Comparison of ENCODE assay signal across 34 mouse cellular contexts in genomic region chr4:123397643-123398434, GRCm38 (mm10). TPM values are rescaled to one million over a fixed set of nuclear protein-coding genes. Genes with fewer than 3 reads are reported as not detected.
DNase-seq lines count a peak whose midpoint lies in the region; ATAC-seq and TF ChIP-seq lines count a peak whose summit lies in the region.
"Had no signal": no experiment of that assay in that cellular context is flagged by ENCODE, and none has a peak within 500 bp of the region (broad histone marks: within the 10 kb centered on the region; RNA-seq: fewer than 3 reads in every experiment).

No protein-coding gene starts in this region.

- no peak overlapping the region for H3ac ChIP-seq in myocyte (ENCODE audit: control insufficient read depth, insufficient read length)

- no peak for ATAC-seq in intestine, embryonic 14.5 days (replicated peaks; ENCODE audit: low FRiP score, low TSS enrichment, low read depth)
- no peak for ATAC-seq in intestine, postnatal 0 days
- no peak for ATAC-seq in heart, embryonic 14.5 days (ENCODE audit: insufficient number of reproducible peaks, insufficient read depth, low FRiP score, low read depth)
- no peak for ATAC-seq in megakaryocyte, adult 5-6 weeks (ENCODE audit: poor library complexity, severe bottlenecking)
- ATAC-seq: activated CD4-positive, CD25-positive, alpha-beta regulatory T cell, adult 4 months; forebrain, postnatal 0 days had no signal

- 72% methylated on average over 5 of the region's 5 CpGs for WGBS in intestine, embryonic 14.5 days
- 79% methylated on average over 5 of the region's 5 CpGs for WGBS in intestine, postnatal 0 days
- 31% methylated on average over 5 of the region's 5 CpGs for WGBS in heart, embryonic 14.5 days

- H3K9ac ChIP-seq in intestine, embryonic 14.5 days (ENCODE audit: low read length) = no peak overlapping the region
- no peak overlapping the region for H3K9ac ChIP-seq in intestine, postnatal 0 days (ENCODE audit: low read depth, low read length)
- H3K9ac ChIP-seq in heart, embryonic 14.5 days (ENCODE audit: low read length) = peak overlapping the region; percentile 2; the same call in 1 of the 2 replicates
- H3K9ac ChIP-seq: embryonic facial prominence, embryonic 15.5 days; forebrain, embryonic 12.5 days; forebrain, postnatal 0 days; hindbrain, embryonic 13.5 days; limb, embryonic 15.5 days; liver, embryonic 14.5 days; neural tube, embryonic 15.5 days had no signal

- peaks cover 33% of the 10 kb centered on the region for H3K79me2 ChIP-seq in myocyte (ENCODE audit: control insufficient read depth, insufficient read depth)

- peaks cover 88% of the 10 kb centered on the region for H3K36me3 ChIP-seq in intestine, embryonic 14.5 days (ENCODE audit: control insufficient read depth, insufficient read depth, low read length)
- peaks cover 63% of the 10 kb centered on the region for H3K36me3 ChIP-seq in intestine, postnatal 0 days (ENCODE audit: control insufficient read depth, insufficient read depth)
- H3K36me3 ChIP-seq in heart, embryonic 14.5 days (ENCODE audit: control insufficient read depth, insufficient read depth, low read length) = peaks cover 92% of the 10 kb centered on the region
- H3K36me3 ChIP-seq in myocyte (ENCODE audit: control insufficient read depth, insufficient read depth) = peaks cover 80% of the 10 kb centered on the region

- no peak overlapping the region for H3K4me2 ChIP-seq in intestine, embryonic 14.5 days (ENCODE audit: low read length)
- H3K4me2 ChIP-seq in intestine, postnatal 0 days (replicated peaks; ENCODE audit: low read depth) = no peak overlapping the region
- no peak overlapping the region for H3K4me2 ChIP-seq in heart, embryonic 14.5 days (ENCODE audit: low read length)
- H3K4me2 ChIP-seq in myocyte (ENCODE audit: low read depth) = no peak overlapping the region
- H3K4me2 ChIP-seq: embryonic facial prominence, embryonic 15.5 days; forebrain, embryonic 12.5 days; hindbrain, embryonic 13.5 days; limb, embryonic 15.5 days; neural tube, embryonic 15.5 days had no signal

- intact Hi-C loops in gastrocnemius, adult 2 months (cut with DNase I) = no loop called here
- intact Hi-C loops in gastrocnemius, postnatal 36 days (cut with DNase I) = loop anchor here (10.0 kb wide), 1 partner anchor 183 kb away; no protein-coding TSS in a partner anchor

- peak overlapping the region; percentile 2; the same call in 1 of the 2 replicates for H3K27ac ChIP-seq in gastrocnemius, adult 2 months
- no peak overlapping the region for H3K27ac ChIP-seq in intestine, embryonic 14.5 days (ENCODE audit: low read depth)
- no peak overlapping the region for H3K27ac ChIP-seq in intestine, postnatal 0 days (ENCODE audit: low read depth, low read length)
- peak overlapping the region in 1 of 2 experiments; percentile 61; a peak in 2 of 4 replicates for H3K27ac ChIP-seq in heart, embryonic 14.5 days (replicated peaks in 1 of 2; ENCODE audit: control insufficient read depth in 1 of 2, insufficient read depth in 1 of 2, low read depth in 2 of 2, low read length in 2 of 2)
- H3K27ac ChIP-seq: embryonic facial prominence, embryonic 15.5 days; forebrain, embryonic 12.5 days; hindbrain, embryonic 13.5 days; limb, embryonic 10.5 days; limb, embryonic 15.5 days; liver, embryonic 14.5 days; macrophage; neural tube, embryonic 15.5 days; stomach, postnatal 0 days had no signal

- DNase-seq in gastrocnemius, adult 2 months = no peak
- no peak for DNase-seq in gastrocnemius, postnatal 36 days
- DNase-seq in intestine, embryonic 14.5 days (ENCODE audit: low spot score) = peak; percentile 31
- no peak for DNase-seq in testis, postnatal 10 days (ENCODE audit: low spot score)
- DNase-seq: adrenal gland, adult 2 months; adrenal gland, postnatal 36 days; cerebellum, adult 18-20 months; cerebellum, postnatal 10 days; forebrain, postnatal 0 days; gastrocnemius, postnatal 14 days; kidney, adult 11 months; layer of hippocampus, postnatal 36 days; lung, adult 2 months; lung, postnatal 10 days; midbrain, embryonic 14.5 days; spleen, adult 18-20 months; thymus, adult 2 months; thymus, postnatal 36 days had no signal

- H3K27me3 ChIP-seq in intestine, embryonic 14.5 days (replicated peaks; ENCODE audit: control insufficient read depth, insufficient read depth, low read length) = no peaks in the 10 kb centered on the region
- H3K27me3 ChIP-seq in intestine, postnatal 0 days (replicated peaks; ENCODE audit: control insufficient read depth, insufficient read depth, low read length) = no peaks in the 10 kb centered on the region
- H3K27me3 ChIP-seq in heart, embryonic 14.5 days (ENCODE audit: control insufficient read depth, insufficient read depth, low read length) = no peaks in the 10 kb centered on the region
- H3K27me3 ChIP-seq in myocyte (ENCODE audit: control insufficient read depth, insufficient read depth, insufficient read length) = no peaks in the 10 kb centered on the region
- H3K27me3 ChIP-seq: CH12.LX; embryonic facial prominence, embryonic 15.5 days; forebrain, embryonic 12.5 days; hindbrain, embryonic 13.5 days; limb, embryonic 15.5 days; neural tube, embryonic 15.5 days had no signal

- H3K4me1 ChIP-seq in intestine, embryonic 14.5 days (replicated peaks; ENCODE audit: control insufficient read depth, insufficient read depth, low read length) = peaks cover 4% of the 10 kb centered on the region
- no peaks in the 10 kb centered on the region for H3K4me1 ChIP-seq in intestine, postnatal 0 days (replicated peaks; ENCODE audit: control insufficient read depth, insufficient read depth, low read length)
- peaks cover 0 to 20% of the 10 kb centered on the region in 2 experiments; a peak in 2 of 4 replicates for H3K4me1 ChIP-seq in heart, embryonic 14.5 days (ENCODE audit: control insufficient read depth in 2 of 2, insufficient read depth in 2 of 2, low read length in 2 of 2)
- H3K4me1 ChIP-seq: embryonic facial prominence, embryonic 15.5 days; limb, embryonic 15.5 days had no signal

- H3K9me3 ChIP-seq in intestine, embryonic 14.5 days (ENCODE audit: control insufficient read depth, low read length) = no peaks in the 10 kb centered on the region
- no peaks in the 10 kb centered on the region for H3K9me3 ChIP-seq in intestine, postnatal 0 days (ENCODE audit: control insufficient read depth)
- H3K9me3 ChIP-seq in heart, embryonic 14.5 days (ENCODE audit: control insufficient read depth, low read length) = no peaks in the 10 kb centered on the region
- H3K9me3 ChIP-seq: embryonic facial prominence, embryonic 15.5 days; forebrain, embryonic 12.5 days; hindbrain, embryonic 13.5 days; limb, embryonic 10.5 days; limb, embryonic 15.5 days; neural tube, embryonic 15.5 days had no signal

- TF ChIP-seq CTCF in gastrocnemius, adult 2 months (IDR thresholded peaks at IDR 0.05) = no peak
- no peak for TF ChIP-seq CTCF in intestine, postnatal 0 days (IDR thresholded peaks at IDR 0.05; ENCODE audit: low read depth)

- TF ChIP-seq POLR2A in myocyte (IDR thresholded peaks at IDR 0.05; ENCODE audit: insufficient read length, low read depth) = no peak

- no peak overlapping the region for H3K4me3 ChIP-seq in gastrocnemius, adult 2 months
- H3K4me3 ChIP-seq in intestine, embryonic 14.5 days (ENCODE audit: low read depth, low read length) = no peak overlapping the region
- H3K4me3 ChIP-seq in intestine, postnatal 0 days (ENCODE audit: low read depth, low read length) = no peak overlapping the region
- H3K4me3 ChIP-seq in heart, embryonic 14.5 days (ENCODE audit: control insufficient read depth in 1 of 2, insufficient read depth in 1 of 2, low read depth in 1 of 2, low read length in 2 of 2) = no peak overlapping the region
- no peak overlapping the region for H3K4me3 ChIP-seq in myocyte
- H3K4me3 ChIP-seq: embryonic facial prominence, embryonic 15.5 days; forebrain, embryonic 12.5 days; hindbrain, embryonic 13.5 days; limb, embryonic 10.5 days; limb, embryonic 15.5 days; neural tube, embryonic 15.5 days had no signal

TF ChIP-seq in myocyte, 11 proteins besides CTCF, POLR2A, EP300 and RAD21:
- TF ChIP-seq MYOG (IDR thresholded peaks at IDR 0.05; ENCODE audit: control insufficient read depth in 1 of 3, insufficient read depth in 1 of 3, insufficient read length in 2 of 3, low read depth in 2 of 3) (peak in 1 of 3 experiments; percentile 96), TCF3 (IDR thresholded peaks at IDR 0.05; ENCODE audit: insufficient read length, low read depth) (no peak), MYOD1 (IDR thresholded peaks at IDR 0.05; ENCODE audit: control insufficient read depth in 1 of 3, insufficient read length in 2 of 3, low read depth in 2 of 3) (peak in 2 of 3 experiments; percentile 37 to 39), POLR2AphosphoS2 (IDR thresholded peaks at IDR 0.05; ENCODE audit: insufficient read length, low read depth) (no peak), TCF12 (IDR thresholded peaks at IDR 0.05; ENCODE audit: insufficient read depth, poor library complexity, severe bottlenecking) (no peak)
TF ChIP-seq in myocyte: peak in this region for 2.

RNA-seq across cellular contexts. Expression of gene Bmp8a, which starts 54.8 kb away (rescaled TPM):
- 1 to 10 TPM in 1 of 2 experiments, under 1 TPM in 1; 0.98 to 2.6 TPM for total RNA-seq in gastrocnemius, adult 2 months (2021)
- total RNA-seq in gastrocnemius, postnatal 36 days (2021) = 1 to 10 TPM in 1 of 2 experiments, under 1 TPM in 1; 0.38 to 1.6 TPM
- polyA plus RNA-seq in intestine, embryonic 14.5 days (2014; fragmentation: Nextera tagmentation; extraction: Ambion mirVana) = 0.12 and 0.19 TPM in 2 replicates
- polyA plus RNA-seq in intestine, postnatal 0 days (2015; fragmentation: Nextera tagmentation; extraction: Ambion mirVana) = 7.3 and 8.1 TPM in 2 replicates
- polyA plus RNA-seq in heart, embryonic 14.5 days (2014; fragmentation: Nextera tagmentation; extraction: Ambion mirVana) = not detected in 2 replicates
- 1.2 TPM for polyA plus RNA-seq in myocyte (2012; fragmentation: generic; extraction: Trizol)
- not detected in 2 replicates for total RNA-seq in megakaryocyte, adult 5-6 weeks (2015)
- total RNA-seq in megakaryocyte, adult 5-6 weeks (2017) = not detected in 2 replicates
- total RNA-seq: layer of hippocampus, postnatal 36 days; monocyte, adult 5-6 weeks had no signal
- polyA plus RNA-seq: activated CD4-positive, CD25-positive, alpha-beta regulatory T cell, adult 4 months; forebrain, embryonic 12.5 days; macrophage had no signal
